Mouse (Mus musculus) midbrain, embryonic 11.5 days (tissue): ENCODE data around the gene Il10. TPM values are rescaled to one million over a fixed set of nuclear protein-coding genes. Genes with fewer than 3 reads are reported as not detected.

Experiments
- ATAC-seq: fragments of 200-750 bp; cut with Nextera tagmentation; 2 replicates; pipeline ENCODE4 v1.8.0; 2017; ENCODE audit warnings: moderate TSS enrichment, moderate library complexity; ENCODE audit not compliant: low FRiP score
- DNase-seq: peaks from one replicate; pipeline ENCODE4 v3.0.0; 2015; ENCODE audit warnings: low spot score; ENCODE audit errors: missing footprints
- H3K27ac ChIP-seq: fragments of 300-500 bp; sonication (generic); 2 replicates; pipeline ENCODE4 v1.5.1; 2014; ENCODE audit warnings: low read depth, low read length
- H3K27me3 ChIP-seq: fragments of 300-500 bp; sonication (generic); 2 replicates; pipeline ENCODE4 v1.6.1; 2014; ENCODE audit warnings: mild to moderate bottlenecking, low read length, moderate library complexity, mixed read lengths; ENCODE audit not compliant: control insufficient read depth, insufficient read depth
- H3K36me3 ChIP-seq: fragments of 300-500 bp; sonication (generic); 2 replicates; pipeline ENCODE4 v1.6.1; 2014; ENCODE audit warnings: mild to moderate bottlenecking, low read length, moderate library complexity, mixed read lengths; ENCODE audit not compliant: control insufficient read depth, insufficient read depth
- H3K4me1 ChIP-seq: fragments of 300-500 bp; sonication (generic); 2 replicates; pipeline ENCODE4 v1.6.1; 2014; ENCODE audit warnings: low read length; ENCODE audit not compliant: control insufficient read depth, insufficient read depth
- H3K4me2 ChIP-seq: fragments of 300-500 bp; sonication (generic); 2 replicates; pipeline ENCODE4 v1.6.1; 2014; ENCODE audit warnings: mild to moderate bottlenecking, moderate library complexity
- H3K4me3 ChIP-seq: fragments of 300-500 bp; sonication (generic); 2 replicates; pipeline ENCODE4 v1.5.1; 2014; ENCODE audit warnings: low read depth, low read length
- H3K9ac ChIP-seq: fragments of 300-500 bp; sonication (generic); 2 replicates; pipeline ENCODE4 v1.6.1; 2014; ENCODE audit warnings: low read length
- H3K9me3 ChIP-seq: fragments of 300-500 bp; sonication (generic); 2 replicates; pipeline ENCODE4 v1.6.1; 2016; ENCODE audit warnings: low read length; ENCODE audit not compliant: control insufficient read depth
- WGBS: fragments of 180-500 bp; shearing (Covaris S2); extraction: QIAGEN DNeasy Blood & Tissue Kit; methylation state at CpG from one replicate; pipeline ENCODE4 v1.1.7; 2014; 5-methylcytosine and 5-hydroxymethylcytosine counted together
- polyA plus RNA-seq: library from polyadenylated mRNA; unstranded; fragments of >200 nt; fragmentation: Nextera tagmentation; extraction: Ambion mirVana; gene quantifications from 2 replicates; pipeline ENCODE4 v1.2.1, GENCODE M21; 2014

Il10 gene
- polyA plus RNA-seq = not detected in 2 replicates

DNA sequence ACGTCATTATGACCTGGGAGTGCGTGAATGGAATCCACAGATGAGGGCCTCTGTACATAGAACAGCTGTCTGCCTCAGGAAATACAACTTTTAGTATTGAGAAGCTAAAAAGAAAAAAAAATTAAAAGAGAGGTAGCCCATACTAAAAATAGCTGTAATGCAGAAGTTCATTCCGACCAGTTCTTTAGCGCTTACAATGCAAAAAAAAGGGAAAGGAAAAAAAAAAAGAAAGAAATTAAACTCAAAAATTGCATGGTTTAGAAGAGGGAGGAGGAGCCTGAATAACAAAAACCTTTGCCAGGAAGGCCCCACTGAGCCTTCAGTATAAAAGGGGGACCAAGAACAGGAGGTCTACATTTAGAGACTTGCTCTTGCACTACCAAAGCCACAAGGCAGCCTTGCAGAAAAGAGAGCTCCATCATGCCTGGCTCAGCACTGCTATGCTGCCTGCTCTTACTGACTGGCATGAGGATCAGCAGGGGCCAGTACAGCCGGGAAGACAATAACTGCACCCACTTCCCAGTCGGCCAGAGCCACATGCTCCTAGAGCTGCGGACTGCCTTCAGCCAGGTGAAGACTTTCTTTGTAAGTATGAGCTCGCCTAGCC, at the start of gene Il10:
Gene Il10, plus strand, starts transcription at position 354 of the 607 bp plus-strand sequence.
- ATAC-seq (no peak), DNase-seq (no peak)
- H3K36me3 ChIP-seq = no peaks in the 10 kb centered on the region
- H3K9ac ChIP-seq = no peak within 1 kb of the TSS
- 86% methylated on average over 8 of the region's 8 CpGs for WGBS
- no peaks in the 10 kb centered on the region for H3K4me1 ChIP-seq
- no peak within 1 kb of the TSS for H3K4me2 ChIP-seq
- H3K27me3 ChIP-seq = no peaks in the 10 kb centered on the region
- H3K27ac ChIP-seq = no peak within 1 kb of the TSS
- H3K4me3 ChIP-seq = no peak within 1 kb of the TSS
- H3K9me3 ChIP-seq = no peaks in the 10 kb centered on the region

DNA sequence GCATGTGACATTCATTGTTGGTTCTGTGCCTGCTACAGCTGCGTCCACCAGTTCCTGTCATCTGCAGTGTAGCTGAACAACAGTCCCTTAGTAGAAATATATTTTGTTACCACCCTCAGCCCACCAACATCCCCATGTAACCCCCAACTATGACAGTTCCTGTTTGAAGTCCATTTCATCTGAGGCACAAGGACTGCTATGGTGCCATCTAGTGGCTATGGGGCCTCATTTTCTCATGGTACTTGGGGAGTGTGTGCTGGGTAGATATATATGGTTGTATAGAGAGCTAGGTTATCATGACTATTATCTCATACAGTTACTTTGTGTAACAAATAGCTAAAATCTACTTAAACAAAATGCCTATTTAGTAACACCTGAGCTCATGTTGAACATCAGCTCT, 40.2 kb upstream of the Il10 start:
- WGBS = 38% methylated on average over 1 of the region's 1 CpGs
- no peaks in the 10 kb centered on the region for H3K27me3 ChIP-seq
- DNase-seq (peak; percentile 89), ATAC-seq (no peak)
- no peak overlapping the region for H3K4me2 ChIP-seq
- H3K4me1 ChIP-seq = no peaks in the 10 kb centered on the region
- H3K4me3 ChIP-seq = no peak overlapping the region
- H3K9ac ChIP-seq = no peak overlapping the region
- no peak overlapping the region for H3K27ac ChIP-seq
- H3K9me3 ChIP-seq = no peaks in the 10 kb centered on the region
- no peaks in the 10 kb centered on the region for H3K36me3 ChIP-seq

DNA sequence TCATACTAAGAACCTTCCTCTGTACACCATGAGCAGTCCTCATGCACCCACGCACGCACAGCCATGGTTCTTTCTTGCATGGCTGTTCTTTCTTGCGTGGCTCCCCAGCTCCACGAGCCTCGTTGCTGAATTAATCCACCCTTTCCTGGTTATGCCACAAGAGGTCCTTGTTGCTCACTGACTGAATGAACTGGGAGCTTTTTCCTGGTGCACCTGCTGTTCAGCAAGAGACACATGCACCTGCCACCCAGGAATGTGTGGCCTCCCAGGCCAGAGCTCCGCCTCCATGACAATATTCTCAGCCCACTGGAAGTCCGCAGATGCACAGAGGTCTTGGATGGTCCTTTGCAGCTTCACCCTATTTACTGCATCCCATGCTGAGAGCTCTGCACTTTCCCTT, 35.2 kb upstream of the Il10 start:
- H3K9ac ChIP-seq = no peak overlapping the region
- no peak overlapping the region for H3K4me2 ChIP-seq
- 67% methylated on average over 7 of the region's 7 CpGs for WGBS
- DNase-seq = no peak
- no peaks in the 10 kb centered on the region for H3K36me3 ChIP-seq
- no peaks in the 10 kb centered on the region for H3K27me3 ChIP-seq
- no peak overlapping the region for H3K4me3 ChIP-seq
- ATAC-seq = no peak
- H3K4me1 ChIP-seq = no peaks in the 10 kb centered on the region
- no peaks in the 10 kb centered on the region for H3K9me3 ChIP-seq
- no peak overlapping the region for H3K27ac ChIP-seq

DNA sequence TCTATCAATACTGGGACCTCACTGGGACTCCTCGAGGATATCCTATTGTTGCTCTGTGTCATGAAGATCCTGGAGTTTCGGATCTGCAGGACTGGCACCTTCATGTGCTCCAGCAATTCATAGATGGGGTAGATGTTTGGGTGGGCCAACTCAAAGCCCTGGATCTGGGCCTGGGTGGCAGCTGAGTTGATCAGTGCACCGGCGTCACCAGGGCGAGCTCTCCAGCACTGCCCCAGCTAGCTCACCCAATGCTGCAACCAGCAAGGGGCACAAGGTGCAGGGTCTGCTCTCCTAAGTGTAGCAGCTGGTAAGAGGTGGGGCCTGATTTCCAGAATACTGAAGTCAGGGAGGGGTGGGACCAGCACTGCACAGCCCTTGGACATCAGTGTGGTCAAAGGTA, 32.6 kb upstream of the Il10 start:
- ATAC-seq = no peak
- WGBS = 93% methylated on average over 5 of the region's 5 CpGs

DNA sequence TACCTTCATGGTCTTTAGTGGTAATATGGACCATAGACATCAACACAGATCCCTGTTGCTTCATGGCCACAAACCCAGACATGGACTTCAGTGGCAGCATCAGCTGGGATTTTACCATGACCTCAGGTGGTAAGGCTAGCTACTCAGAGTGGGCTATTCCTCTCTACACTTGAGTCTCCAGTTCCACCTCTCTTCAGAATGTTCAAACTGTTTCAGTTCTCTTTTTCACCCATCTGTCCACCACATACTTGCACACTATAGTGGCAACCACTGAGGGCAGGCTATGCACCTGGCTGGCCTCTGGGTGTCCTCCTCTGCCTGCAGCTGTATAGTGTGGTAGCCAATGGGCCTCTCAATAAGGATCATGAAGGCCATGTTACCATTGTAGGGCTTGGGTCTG, 32.2 kb upstream of the Il10 start:
- H3K9me3 ChIP-seq = no peaks in the 10 kb centered on the region
- H3K4me3 ChIP-seq = no peak overlapping the region
- H3K36me3 ChIP-seq = no peaks in the 10 kb centered on the region
- H3K27ac ChIP-seq = no peak overlapping the region
- H3K4me2 ChIP-seq = no peak overlapping the region
- H3K9ac ChIP-seq = no peak overlapping the region
- ATAC-seq (no peak), DNase-seq (no peak)
- H3K4me1 ChIP-seq = no peaks in the 10 kb centered on the region
- H3K27me3 ChIP-seq = no peaks in the 10 kb centered on the region

More for the DNA sequence above, 32.6 kb upstream of the Il10 start:
- Histone ChIP-seq H3K27me3 (no peaks in the 10 kb centered on the region), H3K27ac (no peak overlapping the region), H3K4me2 (no peak overlapping the region), H3K9ac (no peak overlapping the region), H3K4me1 (no peaks in the 10 kb centered on the region), H3K9me3 (no peaks in the 10 kb centered on the region), H3K4me3 (no peak overlapping the region), H3K36me3 (no peaks in the 10 kb centered on the region)
- DNase-seq = no peak

GRCm38 (mm10) chr1:130989331-130989730, 30.3 kb upstream of the Il10 start:
- no peaks in the 10 kb centered on the region for H3K27me3 ChIP-seq
- H3K27ac ChIP-seq = no peak overlapping the region
- no peak for ATAC-seq
- H3K4me1 ChIP-seq = no peaks in the 10 kb centered on the region
- H3K36me3 ChIP-seq = no peaks in the 10 kb centered on the region
- H3K4me3 ChIP-seq = no peak overlapping the region
- H3K9ac ChIP-seq = no peak overlapping the region
- DNase-seq = no peak
- no peak overlapping the region for H3K4me2 ChIP-seq
- 86% methylated on average over 3 of the region's 3 CpGs for WGBS
- H3K9me3 ChIP-seq = no peaks in the 10 kb centered on the region

DNA sequence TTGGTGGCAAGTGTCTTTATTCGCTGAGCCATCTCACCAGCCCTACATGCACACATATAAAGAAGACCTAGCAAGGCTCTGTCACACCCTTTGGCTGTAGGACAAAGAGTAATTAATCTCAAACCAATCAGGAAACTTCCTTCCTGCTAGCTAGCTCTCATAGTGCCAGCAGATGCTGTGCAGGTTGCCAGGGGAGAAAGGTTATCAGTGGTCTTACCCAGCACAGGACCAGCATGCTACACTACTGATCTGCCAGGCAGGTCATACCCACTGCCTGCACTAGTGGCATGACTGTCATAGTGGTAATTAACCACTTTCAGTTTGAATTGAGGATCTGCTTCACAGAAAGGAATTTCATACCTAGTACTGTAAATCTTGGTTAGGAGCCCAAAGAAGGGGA, 29.2 kb upstream of the Il10 start:
- WGBS = 96% methylated on average over 1 of the region's 1 CpGs
- H3K9me3 ChIP-seq = no peaks in the 10 kb centered on the region
- H3K27ac ChIP-seq = no peak overlapping the region
- H3K4me2 ChIP-seq = no peak overlapping the region
- H3K9ac ChIP-seq = no peak overlapping the region
- no peaks in the 10 kb centered on the region for H3K27me3 ChIP-seq
- H3K4me1 ChIP-seq = no peaks in the 10 kb centered on the region
- no peak overlapping the region for H3K4me3 ChIP-seq
- H3K36me3 ChIP-seq = no peaks in the 10 kb centered on the region
- DNase-seq = no peak
- no peak for ATAC-seq

- H3K4me3 ChIP-seq = no peak overlapping the region
- no peak overlapping the region for H3K4me2 ChIP-seq
- DNase-seq (peak; percentile 21), ATAC-seq (no peak)
- no peak overlapping the region for H3K9ac ChIP-seq
- no peaks in the 10 kb centered on the region for H3K27me3 ChIP-seq
- no peaks in the 10 kb centered on the region for H3K36me3 ChIP-seq
- H3K9me3 ChIP-seq = no peaks in the 10 kb centered on the region
- H3K27ac ChIP-seq = no peak overlapping the region
- no peaks in the 10 kb centered on the region; the same call in 1 of the 2 replicates for H3K4me1 ChIP-seq
- 88% methylated on average over 9 of the region's 9 CpGs for WGBS
These were observed 26.0 kb upstream of the Il10 start for GRCm38 (mm10) chr1:130993574-130994154.

GRCm38 (mm10) chr1:130995515-130995914, 24.1 kb upstream of the Il10 start:
- Histone ChIP-seq H3K36me3 (no peaks in the 10 kb centered on the region), H3K9me3 (no peaks in the 10 kb centered on the region), H3K4me1 (no peaks in the 10 kb centered on the region; the same call in 1 of the 2 replicates), H3K27ac (no peak overlapping the region), H3K27me3 (no peaks in the 10 kb centered on the region), H3K9ac (no peak overlapping the region), H3K4me3 (no peak overlapping the region), H3K4me2 (no peak overlapping the region)
- DNase-seq (peak; percentile 51), ATAC-seq (no peak)
- WGBS = 60% methylated on average over 1 of the region's 1 CpGs
